Comparison of ENCODE assay signal across 10 mouse cellular contexts in genomic region chr7:98415550-98415949, GRCm38 (mm10). TPM values are rescaled to one million over a fixed set of nuclear protein-coding genes. Genes with fewer than 3 reads are reported as not detected.
DNase-seq lines count a peak whose midpoint lies in the region; ATAC-seq and TF ChIP-seq lines count a peak whose summit lies in the region.
"Had no signal": no experiment of that assay in that cellular context is flagged by ENCODE, and none has a peak within 500 bp of the region (broad histone marks: within the 10 kb centered on the region; RNA-seq: fewer than 3 reads in every experiment).

No protein-coding gene starts in this region.

- no peak for ATAC-seq in limb, embryonic 15.5 days (ENCODE audit: insufficient number of reproducible peaks, low FRiP score, low TSS enrichment, low read depth)
- ATAC-seq in CD4-positive, CD25-positive, alpha-beta regulatory T cell, adult 4 months, result no peak
- ATAC-seq: forebrain, embryonic 13.5 days had no signal

- no peak overlapping the region for H3K4me2 ChIP-seq in limb, embryonic 15.5 days
- H3K4me2 ChIP-seq: forebrain, embryonic 13.5 days; neural tube, embryonic 12.5 days had no signal

- H3K27me3 ChIP-seq in limb, embryonic 15.5 days, result no peaks in the 10 kb centered on the region
- H3K27me3 ChIP-seq in midbrain, embryonic 10.5 days (ENCODE audit: low read depth, poor library complexity, severe bottlenecking), result no peaks in the 10 kb centered on the region
- H3K27me3 ChIP-seq: forebrain, embryonic 13.5 days; neural tube, embryonic 12.5 days had no signal

- DNase-seq in 3134 (ENCODE audit: extremely low read depth, insufficient read length, low spot score) (peak; percentile 72), A20 (ENCODE audit: low read depth, low spot score) (peak; percentile 7)
- DNase-seq in left cerebral cortex, adult 2 months (ENCODE audit: extremely low spot score in 1 of 2, low spot score in 2 of 2), result no peak
- no peak for DNase-seq in midbrain, embryonic 10.5 days (ENCODE audit: low spot score)

- no peaks in the 10 kb centered on the region for H3K36me3 ChIP-seq in limb, embryonic 15.5 days
- H3K36me3 ChIP-seq in midbrain, embryonic 10.5 days, result no peaks in the 10 kb centered on the region
- H3K36me3 ChIP-seq: neural tube, embryonic 12.5 days had no signal

- no peak for TF ChIP-seq CTCF in embryonic fibroblast, embryonic 13.5 days (IDR thresholded peaks at IDR 0.05; ENCODE audit: borderline replicate concordance, insufficient read depth, low read length)
- TF ChIP-seq CTCF in left cerebral cortex, adult 2 months (IDR thresholded peaks at IDR 0.05), result no peak

- H3K9me3 ChIP-seq in limb, embryonic 15.5 days, result no peaks in the 10 kb centered on the region
- no peaks in the 10 kb centered on the region for H3K9me3 ChIP-seq in midbrain, embryonic 10.5 days (replicated peaks)
- H3K9me3 ChIP-seq: forebrain, embryonic 13.5 days; neural tube, embryonic 12.5 days had no signal

- H3K27ac ChIP-seq in embryonic fibroblast, embryonic 13.5 days (ENCODE audit: insufficient read depth, low read length), result peak overlapping the region; percentile 83
- H3K27ac ChIP-seq in limb, embryonic 15.5 days, result peak overlapping the region; percentile 68
- no peak overlapping the region for H3K27ac ChIP-seq in left cerebral cortex, adult 2 months
- H3K27ac ChIP-seq in midbrain, embryonic 10.5 days (replicated peaks), result no peak overlapping the region
- H3K27ac ChIP-seq: forebrain, embryonic 13.5 days; neural tube, embryonic 12.5 days had no signal

- intact Hi-C loops in left cerebral cortex, adult 2 months (cut with DNase I), result no loop called here

- 15% methylated on average over 3 of the region's 3 CpGs for WGBS in limb, embryonic 15.5 days
- WGBS in midbrain, embryonic 10.5 days, result 62% methylated on average over 3 of the region's 3 CpGs

- no peak overlapping the region for H3K9ac ChIP-seq in limb, embryonic 15.5 days
- H3K9ac ChIP-seq: forebrain, embryonic 13.5 days; neural tube, embryonic 12.5 days had no signal

- H3K4me1 ChIP-seq in embryonic fibroblast, embryonic 13.5 days (ENCODE audit: control insufficient read depth, insufficient read depth, low read length), result peaks cover 24% of the 10 kb centered on the region
- H3K4me1 ChIP-seq in limb, embryonic 15.5 days, result peaks cover 31% of the 10 kb centered on the region
- peaks cover 13% of the 10 kb centered on the region for H3K4me1 ChIP-seq in midbrain, embryonic 10.5 days

- H3K4me3 ChIP-seq in embryonic fibroblast, embryonic 13.5 days (ENCODE audit: insufficient read depth, low read length), result no peak overlapping the region
- no peak overlapping the region for H3K4me3 ChIP-seq in limb, embryonic 15.5 days
- no peak overlapping the region for H3K4me3 ChIP-seq in left cerebral cortex, adult 2 months
- no peak overlapping the region for H3K4me3 ChIP-seq in midbrain, embryonic 10.5 days
- H3K4me3 ChIP-seq: forebrain, embryonic 13.5 days; neural tube, embryonic 12.5 days had no signal

- peak; percentile 43; the same call in 1 of the 2 replicates for TF ChIP-seq POLR2A in embryonic fibroblast, embryonic 13.5 days (IDR thresholded peaks at IDR 0.05; ENCODE audit: low read depth, low read length)

RNA-seq across cellular contexts. Expression of gene Gucy2d, which starts 24.7 kb away (rescaled TPM):
- not detected in 2 replicates for polyA plus RNA-seq in embryonic fibroblast, embryonic 13.5 days (2011; ENCODE audit: insufficient read length, low read depth, missing spikeins)
- not detected in 2 replicates for polyA plus RNA-seq in limb, embryonic 15.5 days (2015; fragmentation: Nextera tagmentation; extraction: Ambion mirVana)
- total RNA-seq in left cerebral cortex, adult 2 months (2021), result not detected
- polyA plus RNA-seq in CD4-positive, CD25-positive, alpha-beta regulatory T cell, adult 4 months (2017; shearing (Covaris generic)), result not detected
- not detected in 2 replicates for polyA plus RNA-seq in midbrain, embryonic 10.5 days (2016; fragmentation: Nextera tagmentation; extraction: Ambion mirVana)
- total RNA-seq: adrenal gland, adult 18-20 months had no signal
- polyA plus RNA-seq: forebrain, embryonic 13.5 days; neural tube, embryonic 12.5 days had no signal

RNA-seq across cellular contexts. Expression of gene Tsku, which starts 54.4 kb away (rescaled TPM):
- 63.1 and 77.5 TPM in 2 replicates for polyA plus RNA-seq in embryonic fibroblast, embryonic 13.5 days (2011; ENCODE audit: insufficient read length, low read depth, missing spikeins)
- 20.7 and 21.6 TPM in 2 replicates for polyA plus RNA-seq in limb, embryonic 15.5 days (2015; fragmentation: Nextera tagmentation; extraction: Ambion mirVana)
- 1 to 10 TPM; 2.9 to 3.4 TPM for total RNA-seq in left cerebral cortex, adult 2 months (2021)
- not detected for polyA plus RNA-seq in CD4-positive, CD25-positive, alpha-beta regulatory T cell, adult 4 months (2017; shearing (Covaris generic))
- polyA plus RNA-seq in midbrain, embryonic 10.5 days (2016; fragmentation: Nextera tagmentation; extraction: Ambion mirVana), result 7.7 and 10.0 TPM in 2 replicates

Comparison
In these comparisons a context has a peak if more than half of its experiments do, and no peak if none do; other contexts are left out.
1. DNase-seq: peak in 3134 (single experiment) and A20 (single experiment); none in left cerebral cortex, adult 2 months (0 of 2) and midbrain, embryonic 10.5 days (single experiment).
2. H3K27ac ChIP-seq: peak in embryonic fibroblast, embryonic 13.5 days (single experiment) and limb, embryonic 15.5 days (single experiment); none in left cerebral cortex, adult 2 months (single experiment) and midbrain, embryonic 10.5 days (single experiment).